Mouse (Mus musculus) liver, embryonic 15.5 days (tissue): ENCODE measurements at regions not wholly inside any gene's neighbourhood (a gene's known extent, or its start where the extent isn't known, plus 50 kb on each side); places are given as distances from the start of the nearest gene placed in this dataset.
A peak's percentile ranks its signal among the peaks of the same experiment; 100 is the strongest.

Experiments
- ATAC-seq: fragments of 200-750 bp; cut with Nextera tagmentation; 2 replicates; pipeline ENCODE4 v1.8.0; 2017; ENCODE audit warnings: moderate number of reproducible peaks, mild to moderate bottlenecking, moderate library complexity; ENCODE audit not compliant: insufficient read depth
- H3K27ac ChIP-seq: fragments of 300-500 bp; sonication (generic); replicated peaks from 2 replicates; pipeline ENCODE4 v1.5.1; 2015; ENCODE audit warnings: mild to moderate bottlenecking, inconsistent platforms
- H3K27me3 ChIP-seq: fragments of 300-500 bp; sonication (generic); 2 replicates; pipeline ENCODE4 v1.6.1; 2015; ENCODE audit warnings: mild to moderate bottlenecking, inconsistent platforms
- H3K36me3 ChIP-seq: fragments of 300-500 bp; sonication (generic); replicated peaks from 2 replicates; pipeline ENCODE4 v1.6.1; 2015; ENCODE audit warnings: moderate library complexity, mild to moderate bottlenecking, inconsistent platforms
- H3K4me1 ChIP-seq: fragments of 300-500 bp; sonication (generic); replicated peaks from 2 replicates; pipeline ENCODE4 v1.6.1; 2015; ENCODE audit warnings: inconsistent platforms
- H3K4me2 ChIP-seq: fragments of 300-500 bp; sonication (generic); 2 replicates; pipeline ENCODE4 v1.6.1; 2015; ENCODE audit warnings: moderate library complexity, mild to moderate bottlenecking, inconsistent platforms
- H3K4me3 ChIP-seq: fragments of 300-500 bp; sonication (generic); replicated peaks from 2 replicates; pipeline ENCODE4 v1.5.1; 2015; ENCODE audit warnings: mild to moderate bottlenecking, inconsistent platforms
- H3K9ac ChIP-seq: fragments of 300-500 bp; sonication (generic); 2 replicates; pipeline ENCODE4 v1.6.1; 2015; ENCODE audit warnings: moderate library complexity, mild to moderate bottlenecking, inconsistent platforms
- H3K9me3 ChIP-seq: fragments of 300-500 bp; sonication (generic); replicated peaks from 2 replicates; pipeline ENCODE4 v1.6.1; 2016; ENCODE audit warnings: inconsistent platforms
- WGBS: fragments of 180-500 bp; shearing (Covaris S2); methylation state at CpG from one replicate; pipeline ENCODE4 v1.1.7; 2015; ENCODE audit warnings: mixed read lengths; ENCODE audit not compliant: insufficient replicate concordance; 5-methylcytosine and 5-hydroxymethylcytosine counted together

GRCm38 (mm10) chr5:42987710-42988466, 245.1 kb upstream of the Cpeb2 start:
- Histone ChIP-seq H3K27me3 (no peaks in the 10 kb centered on the region), H3K27ac (no peak overlapping the region), H3K9ac (no peak overlapping the region), H3K36me3 (no peaks in the 10 kb centered on the region), H3K4me3 (no peak overlapping the region), H3K9me3 (no peaks in the 10 kb centered on the region), H3K4me2 (no peak overlapping the region), H3K4me1 (no peaks in the 10 kb centered on the region)
- 58% methylated on average over 3 of the region's 3 CpGs for WGBS
- no peak for ATAC-seq

DNA sequence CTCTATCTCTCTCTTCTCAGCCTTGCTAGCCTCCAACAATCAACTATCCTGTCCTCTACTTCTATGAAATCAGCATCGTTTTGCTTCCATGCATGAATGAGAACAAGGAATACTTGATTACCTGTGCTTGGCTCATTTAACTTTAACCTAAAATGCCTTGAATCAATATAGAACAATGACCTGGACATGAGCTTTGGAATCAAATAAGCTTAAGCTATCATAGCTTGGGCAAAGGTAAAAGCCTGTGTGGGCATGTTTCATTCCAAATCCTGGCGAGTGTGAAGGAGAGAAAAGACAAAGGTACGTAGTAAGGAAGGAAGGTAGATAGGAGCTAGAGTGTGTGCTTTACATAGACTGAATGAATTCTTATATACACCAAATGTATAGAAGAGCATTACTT, 243.7 kb upstream of the Cpeb2 start:
- Histone ChIP-seq H3K27ac (no peak overlapping the region), H3K9me3 (no peaks in the 10 kb centered on the region), H3K36me3 (no peaks in the 10 kb centered on the region), H3K4me2 (no peak overlapping the region), H3K27me3 (no peaks in the 10 kb centered on the region), H3K9ac (no peak overlapping the region), H3K4me1 (no peaks in the 10 kb centered on the region), H3K4me3 (no peak overlapping the region)
- 63% methylated on average over 3 of the region's 3 CpGs for WGBS
- no peak for ATAC-seq

DNA sequence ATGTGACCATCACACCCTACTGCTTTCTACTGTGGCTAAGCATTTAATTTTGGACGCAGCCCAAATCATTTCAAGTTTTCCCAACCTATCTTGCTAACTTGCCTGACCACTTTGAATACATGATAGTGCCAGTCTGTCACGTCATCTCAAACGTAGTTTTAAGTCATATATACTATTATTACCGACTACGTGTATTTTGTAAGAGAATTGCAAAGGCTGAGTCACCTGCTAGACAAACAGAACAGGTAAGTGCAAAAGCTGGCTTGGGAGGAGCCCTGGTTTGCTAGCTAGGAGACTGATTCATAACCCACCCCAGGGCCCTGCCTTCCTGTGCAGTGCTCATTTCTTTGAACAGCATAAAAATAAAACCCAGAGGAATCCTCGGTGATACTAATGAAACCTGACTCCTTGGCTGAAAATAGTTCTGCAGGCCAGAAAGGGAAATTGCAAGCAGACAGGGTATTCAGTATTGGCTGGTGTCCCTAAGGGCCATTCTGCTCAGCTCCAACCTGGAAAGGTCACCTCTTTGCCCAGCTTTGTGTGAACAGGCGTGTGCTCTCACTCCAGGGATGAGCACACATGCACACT, 208.9 kb upstream of the Cpeb2 start:
- Histone ChIP-seq H3K36me3 (no peaks in the 10 kb centered on the region), H3K4me1 (no peaks in the 10 kb centered on the region), H3K9me3 (no peaks in the 10 kb centered on the region), H3K27me3 (no peaks in the 10 kb centered on the region), H3K4me2 (no peak overlapping the region), H3K9ac (no peak overlapping the region), H3K4me3 (no peak overlapping the region), H3K27ac (no peak overlapping the region)
- WGBS, result 57% methylated on average over 7 of the region's 7 CpGs
- ATAC-seq, result no peak

GRCm38 (mm10) chr5:43031285-43031684, 201.7 kb upstream of the Cpeb2 start:
- no peak overlapping the region for H3K27ac ChIP-seq
- no peak overlapping the region for H3K4me3 ChIP-seq
- no peaks in the 10 kb centered on the region for H3K36me3 ChIP-seq
- 32% methylated on average over 3 of the region's 3 CpGs for WGBS
- no peak overlapping the region for H3K4me2 ChIP-seq
- no peak for ATAC-seq
- no peak overlapping the region for H3K9ac ChIP-seq
- no peaks in the 10 kb centered on the region for H3K27me3 ChIP-seq
- no peaks in the 10 kb centered on the region for H3K9me3 ChIP-seq
- no peaks in the 10 kb centered on the region for H3K4me1 ChIP-seq

DNA sequence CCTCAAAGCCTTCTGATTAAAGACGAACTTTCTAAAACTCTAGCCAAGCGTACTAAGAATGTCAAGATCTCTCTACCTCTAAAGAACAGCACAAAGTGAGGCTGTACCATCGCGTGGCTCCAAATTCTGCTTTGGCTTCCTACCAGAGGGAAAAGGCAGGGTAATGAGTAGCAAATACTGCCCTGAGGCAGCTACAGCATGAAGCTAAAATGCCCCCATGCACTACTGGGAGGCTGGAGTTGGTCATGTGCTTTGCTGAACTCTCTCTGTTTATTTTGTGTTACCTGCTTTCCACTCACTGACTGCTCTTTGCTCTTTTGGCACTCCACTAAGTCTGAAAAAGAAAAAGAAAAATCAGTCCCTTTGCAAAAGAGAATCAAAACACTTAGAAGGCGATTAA, 201.1 kb upstream of the Cpeb2 start:
- peak; percentile 52; the same call in 1 of the 2 replicates for ATAC-seq
- H3K4me3 ChIP-seq, result no peak overlapping the region
- H3K9ac ChIP-seq, result no peak overlapping the region
- H3K36me3 ChIP-seq, result no peaks in the 10 kb centered on the region
- no peaks in the 10 kb centered on the region for H3K27me3 ChIP-seq
- H3K4me1 ChIP-seq, result no peaks in the 10 kb centered on the region
- no peak overlapping the region; the same call in 1 of the 2 replicates for H3K27ac ChIP-seq
- H3K9me3 ChIP-seq, result no peaks in the 10 kb centered on the region
- H3K4me2 ChIP-seq, result no peak overlapping the region
- WGBS, result 53% methylated on average over 5 of the region's 5 CpGs

DNA sequence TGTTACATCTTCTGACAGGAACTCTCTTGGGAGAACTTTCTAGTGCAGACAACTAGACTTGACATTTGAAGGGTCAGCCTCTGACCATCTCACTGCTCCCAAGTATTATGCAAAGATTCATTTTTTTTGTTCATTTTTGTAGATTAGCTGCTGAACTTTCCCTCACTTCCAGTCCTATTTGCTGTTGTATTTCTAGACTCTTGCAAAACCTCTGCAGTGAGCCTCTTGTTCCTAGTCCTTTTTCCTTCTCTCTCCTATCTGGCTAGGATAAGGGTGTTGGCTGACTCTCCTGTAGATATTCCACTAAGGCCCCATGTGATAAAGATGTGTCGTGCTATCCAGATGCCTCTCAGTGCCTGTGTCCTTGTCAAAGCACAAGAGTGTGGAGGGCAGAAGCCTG, 198.5 kb upstream of the Cpeb2 start:
- no peak overlapping the region for H3K4me3 ChIP-seq
- H3K36me3 ChIP-seq, result no peaks in the 10 kb centered on the region
- no peak overlapping the region for H3K4me2 ChIP-seq
- WGBS, result 52% methylated on average over 1 of the region's 1 CpGs
- ATAC-seq, result no peak
- no peaks in the 10 kb centered on the region; the same call in 1 of the 2 replicates for H3K4me1 ChIP-seq
- no peak overlapping the region for H3K27ac ChIP-seq
- no peaks in the 10 kb centered on the region for H3K27me3 ChIP-seq
- H3K9me3 ChIP-seq, result no peaks in the 10 kb centered on the region
- H3K9ac ChIP-seq, result no peak overlapping the region

DNA sequence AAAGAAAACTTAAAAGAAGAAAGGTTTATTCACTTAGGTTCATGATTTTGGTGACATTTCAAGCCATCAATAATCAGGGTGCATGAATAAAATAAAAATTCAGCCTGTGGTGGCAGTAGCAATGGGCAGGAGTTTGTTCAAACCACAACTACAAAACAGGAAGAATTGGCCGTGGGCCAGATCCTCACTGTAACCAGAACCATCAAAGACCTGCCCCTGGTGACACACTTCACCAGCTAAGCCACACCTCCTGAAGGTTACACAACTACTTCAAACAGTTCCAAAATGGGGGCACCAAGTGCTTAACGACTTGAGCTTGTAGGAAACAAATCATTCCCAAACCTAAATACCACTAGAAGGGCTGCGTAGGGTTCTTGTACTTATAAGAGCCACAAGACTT, 195.4 kb upstream of the Cpeb2 start:
- no peak overlapping the region for H3K27ac ChIP-seq
- H3K9me3 ChIP-seq, result no peaks in the 10 kb centered on the region
- H3K4me2 ChIP-seq, result no peak overlapping the region
- H3K4me3 ChIP-seq, result no peak overlapping the region
- no peaks in the 10 kb centered on the region for H3K27me3 ChIP-seq
- 34% methylated on average over 3 of the region's 3 CpGs for WGBS
- no peak overlapping the region for H3K9ac ChIP-seq
- H3K4me1 ChIP-seq, result no peaks in the 10 kb centered on the region; the same call in 1 of the 2 replicates
- ATAC-seq, result no peak
- no peaks in the 10 kb centered on the region for H3K36me3 ChIP-seq

GRCm38 (mm10) chr5:43039525-43039924, 193.4 kb upstream of the Cpeb2 start:
- no peak overlapping the region for H3K4me2 ChIP-seq
- H3K27me3 ChIP-seq, result no peaks in the 10 kb centered on the region
- H3K4me3 ChIP-seq, result no peak overlapping the region
- H3K36me3 ChIP-seq, result no peaks in the 10 kb centered on the region
- ATAC-seq, result no peak
- no peak overlapping the region for H3K9ac ChIP-seq
- WGBS, result 73% methylated on average over 3 of the region's 3 CpGs
- H3K27ac ChIP-seq, result no peak overlapping the region
- no peaks in the 10 kb centered on the region; the same call in 1 of the 2 replicates for H3K4me1 ChIP-seq
- no peaks in the 10 kb centered on the region for H3K9me3 ChIP-seq

DNA sequence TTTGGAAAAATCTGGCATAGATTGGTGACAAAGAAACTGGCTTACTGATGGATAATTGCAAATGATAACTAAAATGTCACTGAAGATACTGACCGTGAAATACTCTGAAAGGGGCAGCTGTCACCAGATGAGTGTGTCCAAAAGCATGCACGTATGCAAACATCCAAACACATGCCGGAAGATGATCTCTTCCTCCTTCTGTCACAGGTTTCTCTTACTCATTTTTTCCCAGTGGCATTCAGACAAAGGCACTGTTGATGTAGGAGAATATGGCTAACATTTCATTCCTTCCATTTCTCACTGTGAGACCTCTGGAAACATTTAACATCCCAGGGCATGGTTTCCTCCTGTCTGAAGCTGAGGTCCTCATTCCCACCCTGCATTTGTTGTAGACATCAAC, 190.4 kb upstream of the Cpeb2 start:
- Histone ChIP-seq H3K9me3 (no peaks in the 10 kb centered on the region), H3K4me1 (no peaks in the 10 kb centered on the region; the same call in 1 of the 2 replicates), H3K27me3 (no peaks in the 10 kb centered on the region), H3K4me2 (no peak overlapping the region), H3K27ac (no peak overlapping the region), H3K9ac (no peak overlapping the region), H3K4me3 (no peak overlapping the region), H3K36me3 (no peaks in the 10 kb centered on the region)
- ATAC-seq, result no peak
- 62% methylated on average over 3 of the region's 3 CpGs for WGBS

DNA sequence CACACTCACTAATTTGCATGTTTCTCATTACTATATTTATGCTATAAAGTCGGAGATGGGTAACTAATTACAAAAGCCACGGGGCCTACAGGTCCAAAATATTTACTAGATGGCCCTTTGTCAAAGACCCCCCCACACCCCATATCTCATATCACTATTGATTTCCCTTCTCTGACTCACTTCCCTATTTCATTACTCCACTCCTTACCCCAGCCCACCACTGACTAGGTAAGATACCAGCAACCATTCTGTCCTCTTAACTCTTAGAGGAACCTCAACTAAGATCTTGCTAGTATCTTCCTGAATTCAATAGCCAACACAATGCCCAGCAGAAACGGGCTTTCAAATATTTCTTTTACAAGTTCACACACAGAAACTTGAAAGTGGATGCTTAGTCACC, 187.1 kb upstream of the Cpeb2 start:
- Histone ChIP-seq H3K9ac (no peak overlapping the region), H3K27me3 (no peaks in the 10 kb centered on the region), H3K36me3 (no peaks in the 10 kb centered on the region), H3K9me3 (no peaks in the 10 kb centered on the region), H3K4me1 (no peaks in the 10 kb centered on the region), H3K4me2 (no peak overlapping the region), H3K4me3 (no peak overlapping the region), H3K27ac (no peak overlapping the region)
- WGBS, result 21% methylated on average over 3 of the region's 3 CpGs
- no peak for ATAC-seq

- WGBS, result 73% methylated on average over 2 of the region's 2 CpGs
- H3K36me3 ChIP-seq, result no peaks in the 10 kb centered on the region
- H3K4me3 ChIP-seq, result no peak overlapping the region
- no peaks in the 10 kb centered on the region for H3K27me3 ChIP-seq
- no peak overlapping the region for H3K27ac ChIP-seq
- H3K9ac ChIP-seq, result no peak overlapping the region
- H3K9me3 ChIP-seq, result no peaks in the 10 kb centered on the region
- no peak overlapping the region for H3K4me2 ChIP-seq
- no peak for ATAC-seq
- H3K4me1 ChIP-seq, result no peaks in the 10 kb centered on the region
These were observed 185.7 kb upstream of the Cpeb2 start for GRCm38 (mm10) chr5:43047316-43047715.
